Mouse (Mus musculus): ENCODE results near the gene Synpo2. TPM values are rescaled to one million over a fixed set of nuclear protein-coding genes. Genes with fewer than 3 reads are reported as not detected.

The Synpo2 gene
- polyA plus RNA-seq, 1 experiment from 2014 or later: 0.90 TPM

DNA sequence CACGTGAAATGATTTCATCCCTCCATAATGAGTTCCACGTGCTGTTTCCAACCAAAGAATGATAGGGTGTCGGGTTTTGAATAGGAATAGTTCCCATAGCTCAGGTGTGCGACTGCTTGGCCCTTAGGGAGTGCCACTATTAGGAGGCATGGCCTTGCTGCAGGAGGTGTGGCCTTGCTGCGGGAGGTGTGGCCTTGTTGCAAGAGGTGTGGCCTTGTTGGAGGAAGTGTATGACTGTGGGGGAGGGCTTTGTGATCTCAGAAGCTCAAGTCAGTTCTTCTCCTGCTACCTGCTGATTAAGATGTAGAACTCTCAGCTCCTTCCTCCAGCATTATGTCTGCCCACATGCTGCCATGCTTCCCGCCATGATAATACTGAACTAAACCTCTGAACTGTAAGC is 17.3 kb downstream of the Synpo2 start:
- no peaks in the 10 kb centered on the region for H3K36me3 ChIP-seq (ENCODE audit: control insufficient read depth, insufficient read depth)
- no peak overlapping the region for H3K4me2 ChIP-seq (ENCODE audit: low read length)
- no peak for ATAC-seq
- no peak overlapping the region for H3K9ac ChIP-seq (replicated peaks; ENCODE audit: low read depth, low read length)
- no peaks in the 10 kb centered on the region for H3K9me3 ChIP-seq (ENCODE audit: control insufficient read depth, low read length)
- no peaks in the 10 kb centered on the region for H3K27me3 ChIP-seq (replicated peaks; ENCODE audit: control insufficient read depth, insufficient read depth, low read length)
- no peaks in the 10 kb centered on the region for H3K4me1 ChIP-seq (replicated peaks; ENCODE audit: control insufficient read depth, insufficient read depth, low read length)
- no peak overlapping the region for H3K4me3 ChIP-seq (replicated peaks; ENCODE audit: low read length)
- WGBS: 62% methylated on average over 6 of the region's 6 CpGs
- H3K27ac ChIP-seq (ENCODE audit: low read length): no peak overlapping the region

DNA sequence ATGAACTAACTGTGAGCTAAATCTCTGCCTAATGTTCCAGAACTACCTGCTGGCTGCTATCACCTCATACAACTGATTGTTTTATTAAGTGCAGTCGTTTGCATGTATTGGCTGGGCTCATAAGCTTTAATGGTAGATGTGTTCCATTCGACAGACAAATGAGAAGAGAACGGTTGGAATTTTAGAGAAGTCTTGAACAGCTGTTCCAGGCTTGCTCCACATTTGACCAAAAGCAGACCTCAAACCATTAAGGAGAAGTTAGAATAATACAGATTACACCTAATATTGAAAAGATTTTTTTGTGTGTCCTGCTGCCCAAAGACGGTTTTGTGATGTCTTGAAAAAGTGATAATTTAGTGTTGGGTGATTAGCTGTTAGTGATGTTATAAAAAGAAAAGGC is 27.1 kb downstream of the Synpo2 start:
- 79% methylated on average over 4 of the region's 4 CpGs for WGBS
- Histone ChIP-seq H3K27ac (ENCODE audit: low read length) (no peak overlapping the region), H3K9me3 (ENCODE audit: control insufficient read depth, low read length) (no peaks in the 10 kb centered on the region), H3K9ac (replicated peaks; ENCODE audit: low read depth, low read length) (no peak overlapping the region), H3K4me2 (ENCODE audit: low read length) (no peak overlapping the region), H3K4me3 (replicated peaks; ENCODE audit: low read length) (no peak overlapping the region), H3K36me3 (ENCODE audit: control insufficient read depth, insufficient read depth) (no peaks in the 10 kb centered on the region), H3K27me3 (replicated peaks; ENCODE audit: control insufficient read depth, insufficient read depth, low read length) (no peaks in the 10 kb centered on the region), H3K4me1 (replicated peaks; ENCODE audit: control insufficient read depth, insufficient read depth, low read length) (no peaks in the 10 kb centered on the region)
- ATAC-seq: no peak

DNA sequence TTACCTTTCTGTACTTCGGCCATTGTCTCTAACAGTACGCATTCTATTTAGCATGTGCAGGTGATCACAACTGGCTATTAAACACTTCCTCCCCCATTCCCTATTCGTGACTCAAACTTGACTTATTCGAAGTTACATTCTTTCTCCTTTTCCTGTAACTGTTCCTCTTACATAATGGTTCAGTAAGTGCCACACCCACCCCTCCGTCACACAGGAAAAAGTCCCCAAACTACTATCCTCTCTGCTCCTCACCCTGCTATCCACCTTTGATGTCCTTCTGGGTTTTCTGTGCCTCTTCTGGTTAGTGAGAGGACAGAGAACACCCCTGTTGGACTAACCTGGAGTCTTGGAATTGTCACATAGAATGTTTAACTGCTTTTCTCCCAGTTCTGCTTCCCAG is 28.6 kb downstream of the Synpo2 start:
- Histone ChIP-seq H3K27me3 (replicated peaks; ENCODE audit: control insufficient read depth, insufficient read depth, low read length) (no peaks in the 10 kb centered on the region), H3K36me3 (ENCODE audit: control insufficient read depth, insufficient read depth) (no peaks in the 10 kb centered on the region), H3K4me3 (replicated peaks; ENCODE audit: low read length) (no peak overlapping the region), H3K9ac (replicated peaks; ENCODE audit: low read depth, low read length) (no peak overlapping the region), H3K27ac (ENCODE audit: low read length) (no peak overlapping the region), H3K9me3 (ENCODE audit: control insufficient read depth, low read length) (no peaks in the 10 kb centered on the region), H3K4me1 (replicated peaks; ENCODE audit: control insufficient read depth, insufficient read depth, low read length) (no peaks in the 10 kb centered on the region), H3K4me2 (ENCODE audit: low read length) (no peak overlapping the region)
- no peak for ATAC-seq
- WGBS: 87% methylated on average over 5 of the region's 5 CpGs

DNA sequence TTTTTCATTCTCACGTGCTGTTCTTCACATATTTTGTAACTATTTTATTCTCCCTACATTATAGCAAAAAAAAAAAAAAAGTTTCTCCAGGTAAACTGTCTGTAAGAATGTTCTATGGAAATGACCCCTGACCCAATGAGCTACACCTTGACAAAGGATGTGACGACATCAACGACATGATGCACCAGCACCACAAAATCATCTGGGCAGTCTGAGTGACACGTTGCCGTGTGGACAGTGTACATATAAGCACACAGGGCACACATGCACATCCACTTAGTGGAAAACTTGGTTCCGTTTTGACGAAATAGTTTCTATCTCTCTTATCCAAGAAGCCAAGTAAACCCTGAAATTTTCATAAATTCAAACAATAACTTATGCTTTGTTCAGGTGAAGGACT is 30.5 kb downstream of the Synpo2 start:
- Histone ChIP-seq H3K4me3 (replicated peaks; ENCODE audit: low read length) (no peak overlapping the region), H3K4me2 (ENCODE audit: low read length) (no peak overlapping the region), H3K27me3 (replicated peaks; ENCODE audit: control insufficient read depth, insufficient read depth, low read length) (no peaks in the 10 kb centered on the region), H3K27ac (ENCODE audit: low read length) (no peak overlapping the region), H3K9me3 (ENCODE audit: control insufficient read depth, low read length) (no peaks in the 10 kb centered on the region), H3K9ac (replicated peaks; ENCODE audit: low read depth, low read length) (no peak overlapping the region), H3K36me3 (ENCODE audit: control insufficient read depth, insufficient read depth) (no peaks in the 10 kb centered on the region), H3K4me1 (replicated peaks; ENCODE audit: control insufficient read depth, insufficient read depth, low read length) (no peaks in the 10 kb centered on the region)
- WGBS: 90% methylated on average over 7 of the region's 7 CpGs
- ATAC-seq: no peak

DNA sequence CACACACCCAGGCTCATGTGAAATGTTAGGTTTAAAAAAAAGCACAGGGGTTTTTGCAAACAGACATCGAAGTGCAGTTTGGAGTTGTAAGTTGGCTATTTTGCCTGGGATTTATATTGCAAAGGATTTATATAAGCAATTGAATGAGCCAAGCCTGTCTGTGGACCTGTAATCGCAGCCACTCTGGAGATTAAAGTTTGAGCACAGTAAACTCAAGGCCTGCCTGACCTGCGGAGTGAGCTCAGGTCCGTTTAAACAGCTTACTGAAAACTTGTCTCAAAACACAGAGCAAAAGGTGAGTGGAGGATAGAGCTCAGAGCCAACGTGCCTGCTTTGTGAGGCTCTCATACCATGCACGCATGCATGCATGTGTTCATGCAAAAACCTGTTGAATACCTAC is 30.9 kb downstream of the Synpo2 start:
- Histone ChIP-seq H3K4me1 (replicated peaks; ENCODE audit: control insufficient read depth, insufficient read depth, low read length) (no peaks in the 10 kb centered on the region), H3K27me3 (replicated peaks; ENCODE audit: control insufficient read depth, insufficient read depth, low read length) (no peaks in the 10 kb centered on the region), H3K36me3 (ENCODE audit: control insufficient read depth, insufficient read depth) (no peaks in the 10 kb centered on the region), H3K27ac (ENCODE audit: low read length) (no peak overlapping the region), H3K9ac (replicated peaks; ENCODE audit: low read depth, low read length) (no peak overlapping the region), H3K4me2 (ENCODE audit: low read length) (no peak overlapping the region), H3K9me3 (ENCODE audit: control insufficient read depth, low read length) (no peaks in the 10 kb centered on the region), H3K4me3 (replicated peaks; ENCODE audit: low read length) (no peak overlapping the region)
- no peak for ATAC-seq
- 70% methylated on average over 6 of the region's 6 CpGs for WGBS

DNA sequence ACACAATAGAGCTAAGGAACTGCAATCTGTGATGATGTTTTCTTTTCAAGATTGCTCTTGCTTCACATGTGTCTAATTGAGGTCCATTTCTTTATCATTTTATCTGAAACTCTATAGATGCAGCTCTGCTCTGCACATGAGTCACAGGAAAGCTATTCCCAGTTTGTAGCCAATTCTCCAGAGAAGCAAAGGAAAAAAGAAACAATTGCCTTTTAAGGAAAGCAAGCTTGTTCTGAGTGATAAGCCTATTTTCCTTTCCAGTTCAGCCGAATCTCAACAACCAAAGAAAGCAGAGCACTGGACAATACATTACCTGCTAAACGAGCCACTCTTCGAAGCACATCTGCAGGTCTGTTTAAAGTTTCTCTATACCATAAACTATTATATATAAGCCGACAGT is 31.3 kb downstream of the Synpo2 start:
- H3K4me1 ChIP-seq (replicated peaks; ENCODE audit: control insufficient read depth, insufficient read depth, low read length): no peaks in the 10 kb centered on the region

DNA sequence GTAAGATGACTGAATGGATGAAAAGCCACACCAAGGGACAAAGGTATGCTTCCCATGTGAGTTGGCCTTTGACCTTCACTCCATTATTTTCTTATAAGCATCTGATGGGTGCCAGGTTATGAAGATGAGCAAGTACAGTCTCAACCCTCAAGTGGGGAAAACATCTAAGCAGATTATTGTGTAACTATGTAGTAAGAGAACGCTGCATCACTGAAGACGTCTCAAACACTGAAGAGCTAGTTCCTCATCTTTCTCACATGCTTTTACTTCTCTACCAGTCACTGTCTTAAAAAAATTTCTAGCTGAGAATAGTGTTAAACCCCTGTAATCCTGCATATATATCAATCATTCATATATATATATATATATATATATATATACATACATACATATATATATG is 34.2 kb downstream of the Synpo2 start:
- Histone ChIP-seq H3K9ac (replicated peaks; ENCODE audit: low read depth, low read length) (no peak overlapping the region), H3K4me3 (replicated peaks; ENCODE audit: low read length) (no peak overlapping the region), H3K9me3 (ENCODE audit: control insufficient read depth, low read length) (no peaks in the 10 kb centered on the region), H3K27me3 (replicated peaks; ENCODE audit: control insufficient read depth, insufficient read depth, low read length) (no peaks in the 10 kb centered on the region), H3K36me3 (ENCODE audit: control insufficient read depth, insufficient read depth) (no peaks in the 10 kb centered on the region), H3K4me1 (replicated peaks; ENCODE audit: control insufficient read depth, insufficient read depth, low read length) (no peaks in the 10 kb centered on the region), H3K4me2 (ENCODE audit: low read length) (no peak overlapping the region), H3K27ac (ENCODE audit: low read length) (no peak overlapping the region)
- WGBS: 88% methylated on average over 2 of the region's 2 CpGs
- ATAC-seq: no peak

More for the DNA sequence above, 31.3 kb downstream of the Synpo2 start:
- 36% methylated on average over 4 of the region's 4 CpGs for WGBS
- ATAC-seq: no peak
- Histone ChIP-seq H3K9ac (replicated peaks; ENCODE audit: low read depth, low read length) (no peak overlapping the region), H3K4me2 (ENCODE audit: low read length) (no peak overlapping the region), H3K9me3 (ENCODE audit: control insufficient read depth, low read length) (no peaks in the 10 kb centered on the region), H3K36me3 (ENCODE audit: control insufficient read depth, insufficient read depth) (no peaks in the 10 kb centered on the region), H3K27ac (ENCODE audit: low read length) (no peak overlapping the region), H3K4me3 (replicated peaks; ENCODE audit: low read length) (no peak overlapping the region), H3K27me3 (replicated peaks; ENCODE audit: control insufficient read depth, insufficient read depth, low read length) (no peaks in the 10 kb centered on the region)

DNA sequence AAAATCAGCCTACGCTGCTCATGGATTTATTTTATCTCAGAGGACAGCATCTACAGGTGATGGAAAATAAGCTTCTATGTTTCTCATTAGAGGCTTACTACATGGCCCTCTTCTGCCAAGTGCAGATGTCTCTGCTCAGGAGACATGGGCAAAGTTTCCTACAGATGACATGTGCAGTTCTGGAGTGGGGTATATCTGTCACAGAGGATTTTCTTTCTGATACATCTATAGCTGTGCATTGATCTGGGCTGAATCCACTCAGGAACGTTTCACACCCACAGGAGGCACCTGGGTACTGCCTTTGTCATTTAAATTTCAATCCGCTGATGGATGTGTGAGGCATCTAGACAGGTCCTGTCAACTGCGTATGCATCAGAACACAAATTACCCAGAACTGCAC is 42.2 kb downstream of the Synpo2 start:
- 72% methylated on average over 4 of the region's 4 CpGs for WGBS
- Histone ChIP-seq H3K4me3 (replicated peaks; ENCODE audit: low read length) (no peak overlapping the region), H3K27ac (ENCODE audit: low read length) (no peak overlapping the region), H3K4me2 (ENCODE audit: low read length) (no peak overlapping the region), H3K9me3 (ENCODE audit: control insufficient read depth, low read length) (no peaks in the 10 kb centered on the region), H3K27me3 (replicated peaks; ENCODE audit: control insufficient read depth, insufficient read depth, low read length) (no peaks in the 10 kb centered on the region), H3K9ac (replicated peaks; ENCODE audit: low read depth, low read length) (no peak overlapping the region), H3K4me1 (replicated peaks; ENCODE audit: control insufficient read depth, insufficient read depth, low read length) (no peaks in the 10 kb centered on the region; the same call in 1 of the 2 replicates), H3K36me3 (ENCODE audit: control insufficient read depth, insufficient read depth) (no peaks in the 10 kb centered on the region)
- ATAC-seq: no peak; the same call in 1 of the 2 replicates

DNA sequence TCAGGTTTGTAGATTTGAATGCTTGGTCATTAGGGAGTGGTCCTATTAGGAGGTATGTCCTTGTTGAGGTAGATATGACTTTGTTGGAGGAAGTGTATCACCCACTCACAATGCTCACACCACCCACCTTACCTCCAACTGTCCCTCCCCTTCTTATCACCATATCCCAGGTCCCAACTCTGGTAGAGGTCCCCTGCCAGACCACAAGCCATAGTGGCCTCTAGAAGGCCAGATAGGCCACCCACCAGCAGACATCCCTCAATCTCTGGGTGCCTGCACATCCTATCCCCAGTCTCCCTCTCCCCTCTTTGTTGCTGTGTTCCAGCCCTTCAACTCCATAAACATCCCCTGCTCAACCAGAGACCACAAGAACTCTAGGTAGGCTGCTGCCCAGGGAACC is 44.3 kb downstream of the Synpo2 start:
- Histone ChIP-seq H3K27ac (ENCODE audit: low read length) (no peak overlapping the region), H3K4me2 (ENCODE audit: low read length) (no peak overlapping the region), H3K9me3 (ENCODE audit: control insufficient read depth, low read length) (no peaks in the 10 kb centered on the region), H3K9ac (replicated peaks; ENCODE audit: low read depth, low read length) (no peak overlapping the region), H3K27me3 (replicated peaks; ENCODE audit: control insufficient read depth, insufficient read depth, low read length) (no peaks in the 10 kb centered on the region), H3K4me1 (replicated peaks; ENCODE audit: control insufficient read depth, insufficient read depth, low read length) (no peaks in the 10 kb centered on the region; the same call in 1 of the 2 replicates), H3K36me3 (ENCODE audit: control insufficient read depth, insufficient read depth) (no peaks in the 10 kb centered on the region), H3K4me3 (replicated peaks; ENCODE audit: low read length) (no peak overlapping the region)
- no peak for ATAC-seq

DNA sequence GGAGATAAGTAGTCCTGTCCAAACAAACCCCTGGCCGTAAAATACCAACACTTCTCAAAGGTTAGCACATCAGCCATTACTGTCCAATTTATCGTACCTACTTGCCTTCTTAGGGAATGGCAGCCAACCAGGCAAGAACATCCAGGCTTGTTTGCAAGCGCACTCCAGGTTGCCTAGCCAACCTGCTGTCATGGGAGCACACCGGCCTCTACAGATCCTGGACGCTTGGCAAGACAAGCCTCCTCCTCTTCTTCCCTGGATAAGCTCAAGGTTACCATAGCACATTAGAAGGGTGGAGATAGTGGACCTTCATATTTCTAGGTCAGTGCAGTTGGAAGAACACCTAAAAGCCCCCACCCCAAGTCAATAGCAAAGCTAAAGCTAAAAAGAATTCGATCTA is 45.6 kb downstream of the Synpo2 start:
- no peaks in the 10 kb centered on the region for H3K27me3 ChIP-seq (replicated peaks; ENCODE audit: control insufficient read depth, insufficient read depth, low read length)
- H3K4me3 ChIP-seq (replicated peaks; ENCODE audit: low read length): no peak overlapping the region
- H3K27ac ChIP-seq (ENCODE audit: low read length): no peak overlapping the region
- 52% methylated on average over 6 of the region's 6 CpGs for WGBS
- H3K9me3 ChIP-seq (ENCODE audit: control insufficient read depth, low read length): no peaks in the 10 kb centered on the region
- no peaks in the 10 kb centered on the region; the same call in 1 of the 2 replicates for H3K4me1 ChIP-seq (replicated peaks; ENCODE audit: control insufficient read depth, insufficient read depth, low read length)
- no peak overlapping the region for H3K4me2 ChIP-seq (ENCODE audit: low read length)
- no peak overlapping the region for H3K9ac ChIP-seq (replicated peaks; ENCODE audit: low read depth, low read length)
- ATAC-seq: no peak
- H3K36me3 ChIP-seq (ENCODE audit: control insufficient read depth, insufficient read depth): no peaks in the 10 kb centered on the region
